Mouse (Mus musculus): ENCODE measurements around the gene Pkd1l1.

- TF ChIP-seq CTCF (IDR thresholded peaks at IDR 0.05; ENCODE audit: control insufficient read depth, insufficient read depth, insufficient replicate concordance, low read depth, low read length) = peak; percentile 90
- TF ChIP-seq POLR2A (IDR thresholded peaks at IDR 0.05; ENCODE audit: control insufficient read depth, low read depth, low read length) = no peak
Measured at GRCm38 (mm10) chr11:8957023-8957422, 16.0 kb downstream of the Pkd1l1 start.

Measured in testis, adult 2 months (tissue).